In the genomic region with DNA sequence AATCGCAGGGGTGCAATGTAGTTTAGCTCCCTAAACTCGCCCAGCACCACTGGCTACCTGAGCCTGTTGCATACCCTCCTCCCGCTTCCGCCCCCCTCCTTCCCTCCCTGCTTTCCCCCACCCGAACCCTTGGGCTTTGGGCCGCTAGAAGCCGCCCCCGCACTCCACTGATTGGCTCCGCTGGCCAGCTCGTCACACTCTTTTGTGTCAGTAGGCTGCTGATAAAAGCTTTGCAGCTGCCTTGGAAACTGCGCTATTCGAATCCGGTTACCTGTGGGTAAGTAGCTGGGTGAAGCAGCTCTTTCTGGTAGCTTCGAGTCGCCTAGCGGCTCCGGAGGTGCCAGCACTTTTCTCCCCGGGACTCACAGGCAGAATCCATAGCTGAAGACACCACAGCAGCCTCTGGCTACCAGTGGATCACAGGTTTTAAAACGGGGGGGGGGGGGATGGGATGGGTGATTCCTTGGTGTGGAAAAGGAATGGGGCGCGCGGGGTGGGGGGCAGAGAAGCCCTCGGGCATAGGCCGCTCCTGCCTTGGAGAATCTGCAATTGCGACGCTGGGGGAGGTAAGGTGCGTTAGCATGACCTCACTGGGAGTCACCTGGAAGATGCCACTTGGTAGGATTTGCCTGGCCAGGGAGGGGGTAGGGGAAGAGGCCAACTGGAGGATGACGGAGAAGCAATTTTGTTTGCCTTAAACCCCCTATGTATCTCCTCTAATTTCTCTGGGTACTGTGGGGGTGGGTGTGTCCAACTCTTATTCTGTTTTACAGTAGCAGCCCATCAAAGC, we compare ENCODE assay signal across 7 mouse cellular contexts. TPM values are rescaled to one million over a fixed set of nuclear protein-coding genes. Genes with fewer than 3 reads are reported as not detected.
DNase-seq lines count a peak whose midpoint lies in the region; ATAC-seq lines count a peak whose summit lies in the region.

A gene (plus strand): TSS at position 169 of the 790 bp plus-strand sequence.

- H3K4me2 ChIP-seq in hindbrain, embryonic 16.5 days (ENCODE audit: low read length): peak within 1 kb of the TSS; percentile 54
- H3K4me2 ChIP-seq in neural tube, embryonic 15.5 days: peak within 1 kb of the TSS; percentile 55

- peaks cover 38% of the 10 kb centered on the region for H3K4me1 ChIP-seq in forebrain, embryonic 10.5 days
- no peaks in the 10 kb centered on the region; the same call in 1 of the 2 replicates for H3K4me1 ChIP-seq in hindbrain, embryonic 16.5 days (ENCODE audit: control insufficient read depth, insufficient read depth, low read depth, low read length)
- peaks cover 24% of the 10 kb centered on the region for H3K4me1 ChIP-seq in neural tube, embryonic 15.5 days

- no peak within 1 kb of the TSS for H3K27ac ChIP-seq in forebrain, embryonic 10.5 days
- H3K27ac ChIP-seq in hindbrain, embryonic 16.5 days (ENCODE audit: low read depth, low read length): peak within 1 kb of the TSS; percentile 75
- peak within 1 kb of the TSS; percentile 76 for H3K27ac ChIP-seq in neural tube, embryonic 15.5 days (replicated peaks)

- peak within 1 kb of the TSS; percentile 60 for H3K9ac ChIP-seq in hindbrain, embryonic 16.5 days (ENCODE audit: low read depth, low read length)
- H3K9ac ChIP-seq in neural tube, embryonic 15.5 days (replicated peaks): peak within 1 kb of the TSS; percentile 54

- ATAC-seq in CD4-positive, CD25-positive, alpha-beta regulatory T cell, adult 4 months: peak; percentile 86
- ATAC-seq in hindbrain, embryonic 16.5 days: peak; percentile 89
- peak; percentile 81 for ATAC-seq in neural tube, embryonic 15.5 days (ENCODE audit: low FRiP score)
- ATAC-seq in megakaryocyte progenitor cell, adult 5-6 weeks (replicated peaks; ENCODE audit: poor library complexity): no peak; the same call in 1 of the 2 replicates

- peak within 1 kb of the TSS; percentile 45 for H3K4me3 ChIP-seq in forebrain, embryonic 10.5 days
- peak within 1 kb of the TSS; percentile 47 for H3K4me3 ChIP-seq in hindbrain, embryonic 16.5 days (ENCODE audit: low read length)
- peak within 1 kb of the TSS; percentile 46 for H3K4me3 ChIP-seq in neural tube, embryonic 15.5 days (replicated peaks)

- intact Hi-C loops in left cerebral cortex, postnatal 4 days (cut with DNase I): no loop called here

- WGBS in forebrain, embryonic 10.5 days: 16% methylated on average over 27 of the region's 28 CpGs
- 14% methylated on average over 28 of the region's 28 CpGs for WGBS in hindbrain, embryonic 16.5 days
- 23% methylated on average over 28 of the region's 28 CpGs for WGBS in neural tube, embryonic 15.5 days

- H3K27me3 ChIP-seq in forebrain, embryonic 10.5 days (ENCODE audit: poor library complexity, severe bottlenecking): peaks cover 39% of the 10 kb centered on the region
- no peaks in the 10 kb centered on the region for H3K27me3 ChIP-seq in hindbrain, embryonic 16.5 days (replicated peaks; ENCODE audit: control insufficient read depth, insufficient read depth, low read length)
- H3K27me3 ChIP-seq in neural tube, embryonic 15.5 days (replicated peaks): no peaks in the 10 kb centered on the region

- no peaks in the 10 kb centered on the region for H3K9me3 ChIP-seq in forebrain, embryonic 10.5 days
- no peaks in the 10 kb centered on the region for H3K9me3 ChIP-seq in hindbrain, embryonic 16.5 days (ENCODE audit: control insufficient read depth, low read length)
- H3K9me3 ChIP-seq in neural tube, embryonic 15.5 days (replicated peaks): no peaks in the 10 kb centered on the region

- DNase-seq in T-cell, adult 2 months (ENCODE audit: low spot score): peak; percentile 45
- peak; percentile 26 for DNase-seq in forebrain, embryonic 10.5 days (ENCODE audit: extremely low spot score, low spot score)
- peak; percentile 23 for DNase-seq in left cerebral cortex, postnatal 4 days

- H3K36me3 ChIP-seq in forebrain, embryonic 10.5 days (replicated peaks): no peaks in the 10 kb centered on the region
- H3K36me3 ChIP-seq in hindbrain, embryonic 16.5 days (ENCODE audit: control insufficient read depth, insufficient read depth, low read length): no peaks in the 10 kb centered on the region
- H3K36me3 ChIP-seq in neural tube, embryonic 15.5 days: no peaks in the 10 kb centered on the region

RNA-seq across cellular contexts. Expression of the gene that starts here (rescaled TPM):
- polyA plus RNA-seq in CD4-positive, CD25-positive, alpha-beta regulatory T cell, adult 4 months (2017; shearing (Covaris generic)): 1 to 10 TPM; 1.1 to 3.9 TPM
- 10.3 and 11.4 TPM in 2 replicates for polyA plus RNA-seq in forebrain, embryonic 10.5 days (2016; fragmentation: Nextera tagmentation; extraction: Ambion mirVana)
- 369 and 409 TPM in 2 replicates for polyA plus RNA-seq in hindbrain, embryonic 16.5 days (2015; fragmentation: Nextera tagmentation; extraction: Ambion mirVana)
- total RNA-seq in left cerebral cortex, postnatal 4 days (2021): 100 to 1,000 TPM in 1 of 2 experiments, 10 to 100 TPM in 1; 88.0 to 143 TPM
- polyA plus RNA-seq in neural tube, embryonic 15.5 days (2015; fragmentation: Nextera tagmentation; extraction: Ambion mirVana): 253 and 292 TPM in 2 replicates
- 0.17 TPM in 1 of 2 replicates, not detected in the other for total RNA-seq in megakaryocyte progenitor cell, adult 5-6 weeks (2015)
- total RNA-seq in megakaryocyte progenitor cell, adult 5-6 weeks (2017): 0.25 TPM in 1 of 2 replicates, not detected in the other

Comparison
In these comparisons a context has a peak if more than half of its experiments do, and no peak if none do; other contexts are left out.
1. RNA of the gene that starts here (total RNA-seq): 88.0 to 143 TPM in left cerebral cortex, postnatal 4 days; 0.17 to 0.25 TPM in megakaryocyte progenitor cell, adult 5-6 weeks; every median in the first group is over 10 times any median in the second.
2. RNA of the gene that starts here (polyA plus RNA-seq): 369 to 409 TPM in hindbrain, embryonic 16.5 days and 253 to 292 TPM in neural tube, embryonic 15.5 days; 10.3 to 11.4 TPM in forebrain, embryonic 10.5 days and 1.1 to 3.9 TPM in CD4-positive, CD25-positive, alpha-beta regulatory T cell, adult 4 months; every median in the first group is over 10 times any median in the second.
3. Peak in every context shown above with its lines, with median percentiles within 50 percentile points of each other: DNase-seq and H3K4me3 ChIP-seq.